ENCODE assay signal across 22 mouse cellular contexts in genomic region chr10:95227590-95227989, GRCm38 (mm10).
DNase-seq lines count a peak whose midpoint lies in the region; ATAC-seq lines count a peak whose summit lies in the region.
"Had no signal": no experiment of that assay in that cellular context is flagged by ENCODE, and none has a peak within 500 bp of the region (broad histone marks: within the 10 kb centered on the region; RNA-seq: fewer than 3 reads in every experiment).

No protein-coding gene starts in this region.

- no peaks in the 10 kb centered on the region for H3K36me3 ChIP-seq in forebrain, embryonic 12.5 days (replicated peaks)
- no peaks in the 10 kb centered on the region for H3K36me3 ChIP-seq in forebrain, embryonic 14.5 days (ENCODE audit: control insufficient read depth, insufficient read depth, low read length)
- no peaks in the 10 kb centered on the region for H3K36me3 ChIP-seq in lung, embryonic 15.5 days
- no peaks in the 10 kb centered on the region for H3K36me3 ChIP-seq in forebrain, embryonic 16.5 days (ENCODE audit: control insufficient read depth, insufficient read depth)
- no peaks in the 10 kb centered on the region for H3K36me3 ChIP-seq in limb, embryonic 12.5 days
- H3K36me3 ChIP-seq in liver, embryonic 12.5 days, result no peaks in the 10 kb centered on the region
- H3K36me3 ChIP-seq: heart, embryonic 10.5 days; hindbrain, embryonic 13.5 days had no signal

- H3K4me1 ChIP-seq in forebrain, embryonic 12.5 days, result peaks cover 9% of the 10 kb centered on the region
- peaks cover 3% of the 10 kb centered on the region; the same call in 1 of the 2 replicates for H3K4me1 ChIP-seq in forebrain, embryonic 14.5 days (ENCODE audit: control insufficient read depth, insufficient read depth, low read length)
- H3K4me1 ChIP-seq in lung, embryonic 15.5 days, result peaks cover 21% of the 10 kb centered on the region
- peaks cover 11% of the 10 kb centered on the region for H3K4me1 ChIP-seq in forebrain, embryonic 16.5 days (replicated peaks; ENCODE audit: control insufficient read depth, insufficient read depth, low read length)
- H3K4me1 ChIP-seq in limb, embryonic 12.5 days (replicated peaks), result peaks cover 32% of the 10 kb centered on the region
- 0 out of 2 replicates have a peak, but pooled peaks cover 4% of the 10 kb centered on the region for H3K4me1 ChIP-seq in liver, embryonic 12.5 days

- DNase-seq in forebrain, embryonic 14.5 days (ENCODE audit: low spot score), result no peak
- no peak for DNase-seq in lung, postnatal 14 days
- DNase-seq in adrenal gland, postnatal 36 days, result no peak
- DNase-seq: adrenal gland, postnatal 25 days; cerebellum, adult 9-10 months; gastrocnemius, postnatal 10 days; heart, postnatal 10 days; kidney, adult 18-20 months; kidney, postnatal 4 days; lung, adult 2 months; retina, postnatal 1 day; right cerebral cortex, postnatal 25 days; thymus, postnatal 25 days had no signal

- no peak for ATAC-seq in forebrain, embryonic 12.5 days (ENCODE audit: low FRiP score)
- ATAC-seq in forebrain, embryonic 14.5 days, result no peak
- ATAC-seq in lung, embryonic 15.5 days (ENCODE audit: borderline replicate concordance, extremely low read depth, low FRiP score, low TSS enrichment), result no peak
- 0 out of 2 replicates have a peak, but pooled peaks have one; percentile 16 for ATAC-seq in forebrain, embryonic 16.5 days
- ATAC-seq in limb, embryonic 12.5 days (ENCODE audit: insufficient number of reproducible peaks, insufficient read depth, low FRiP score, low TSS enrichment, low read depth), result 0 out of 2 replicates have a peak, but pooled peaks have one; percentile 50
- no peak for ATAC-seq in liver, embryonic 12.5 days
- ATAC-seq: inflammation-experienced regulatory T-cells, adult 6 months had no signal

- no peaks in the 10 kb centered on the region for H3K9me3 ChIP-seq in forebrain, embryonic 12.5 days
- H3K9me3 ChIP-seq in forebrain, embryonic 14.5 days (replicated peaks; ENCODE audit: control insufficient read depth, low read length), result no peaks in the 10 kb centered on the region
- no peaks in the 10 kb centered on the region for H3K9me3 ChIP-seq in lung, embryonic 15.5 days
- H3K9me3 ChIP-seq in forebrain, embryonic 16.5 days (ENCODE audit: control insufficient read depth, low read length), result no peaks in the 10 kb centered on the region
- H3K9me3 ChIP-seq in limb, embryonic 12.5 days, result no peaks in the 10 kb centered on the region
- no peaks in the 10 kb centered on the region for H3K9me3 ChIP-seq in liver, embryonic 12.5 days (replicated peaks)
- H3K9me3 ChIP-seq: heart, embryonic 10.5 days; hindbrain, embryonic 13.5 days had no signal

- no peak overlapping the region for H3K27ac ChIP-seq in forebrain, embryonic 12.5 days
- no peak overlapping the region; the same call in 1 of the 2 replicates for H3K27ac ChIP-seq in forebrain, embryonic 14.5 days (ENCODE audit: low read depth, low read length)
- peak overlapping the region; percentile 12; the same call in 1 of the 2 replicates for H3K27ac ChIP-seq in lung, embryonic 15.5 days
- H3K27ac ChIP-seq in forebrain, embryonic 16.5 days (ENCODE audit: low read length), result peak overlapping the region; percentile 46; the same call in 1 of the 2 replicates
- no peak overlapping the region for H3K27ac ChIP-seq in limb, embryonic 12.5 days
- no peak overlapping the region for H3K27ac ChIP-seq in liver, embryonic 12.5 days
- H3K27ac ChIP-seq: heart, embryonic 10.5 days; hindbrain, embryonic 13.5 days; left cerebral cortex, adult 2 months had no signal

- 10% methylated on average over 1 of the region's 1 CpGs for WGBS in forebrain, embryonic 12.5 days
- WGBS in forebrain, embryonic 14.5 days, result 42% methylated on average over 1 of the region's 1 CpGs
- 29% methylated on average over 1 of the region's 1 CpGs for WGBS in lung, embryonic 15.5 days
- WGBS in forebrain, embryonic 16.5 days, result 17% methylated on average over 1 of the region's 1 CpGs
- WGBS in limb, embryonic 12.5 days, result 15% methylated on average over 1 of the region's 1 CpGs
- WGBS in liver, embryonic 12.5 days (ENCODE audit: insufficient replicate concordance), result 33% methylated on average over 1 of the region's 1 CpGs

- no peak overlapping the region for H3K4me3 ChIP-seq in forebrain, embryonic 12.5 days (replicated peaks)
- H3K4me3 ChIP-seq in forebrain, embryonic 14.5 days (ENCODE audit: low read depth, low read length), result no peak overlapping the region
- H3K4me3 ChIP-seq in lung, embryonic 15.5 days, result no peak overlapping the region
- no peak overlapping the region for H3K4me3 ChIP-seq in forebrain, embryonic 16.5 days (replicated peaks; ENCODE audit: low read length)
- no peak overlapping the region for H3K4me3 ChIP-seq in limb, embryonic 12.5 days (replicated peaks)
- no peak overlapping the region for H3K4me3 ChIP-seq in liver, embryonic 12.5 days
- H3K4me3 ChIP-seq: heart, embryonic 10.5 days; hindbrain, embryonic 13.5 days; left cerebral cortex, adult 2 months had no signal

- H3K9ac ChIP-seq in forebrain, embryonic 12.5 days, result 0 out of 2 replicates have a peak overlapping the region, but pooled peaks have one; percentile 17
- no peak overlapping the region for H3K9ac ChIP-seq in forebrain, embryonic 14.5 days (ENCODE audit: low read length)
- no peak overlapping the region for H3K9ac ChIP-seq in lung, embryonic 15.5 days
- H3K9ac ChIP-seq in forebrain, embryonic 16.5 days (replicated peaks; ENCODE audit: low read depth, low read length), result no peak overlapping the region
- H3K9ac ChIP-seq in limb, embryonic 12.5 days (replicated peaks), result no peak overlapping the region; the same call in 1 of the 2 replicates
- no peak overlapping the region for H3K9ac ChIP-seq in liver, embryonic 12.5 days
- H3K9ac ChIP-seq: hindbrain, embryonic 13.5 days had no signal

- H3K27me3 ChIP-seq in forebrain, embryonic 12.5 days, result 0 out of 2 replicates have a peak, but pooled peaks cover 3% of the 10 kb centered on the region
- no peaks in the 10 kb centered on the region for H3K27me3 ChIP-seq in forebrain, embryonic 14.5 days (replicated peaks; ENCODE audit: control insufficient read depth, insufficient read depth, low read length)
- H3K27me3 ChIP-seq in lung, embryonic 15.5 days, result no peaks in the 10 kb centered on the region
- H3K27me3 ChIP-seq in forebrain, embryonic 16.5 days (replicated peaks; ENCODE audit: control insufficient read depth, insufficient read depth, low read length), result no peaks in the 10 kb centered on the region
- H3K27me3 ChIP-seq in limb, embryonic 12.5 days, result no peaks in the 10 kb centered on the region; the same call in 1 of the 2 replicates
- H3K27me3 ChIP-seq in liver, embryonic 12.5 days (replicated peaks), result no peaks in the 10 kb centered on the region
- H3K27me3 ChIP-seq: hindbrain, embryonic 13.5 days had no signal

- H3K4me2 ChIP-seq in forebrain, embryonic 12.5 days, result no peak overlapping the region
- H3K4me2 ChIP-seq in forebrain, embryonic 14.5 days (ENCODE audit: low read length), result no peak overlapping the region
- H3K4me2 ChIP-seq in lung, embryonic 15.5 days, result no peak overlapping the region
- H3K4me2 ChIP-seq in forebrain, embryonic 16.5 days (ENCODE audit: low read length), result no peak overlapping the region
- no peak overlapping the region for H3K4me2 ChIP-seq in limb, embryonic 12.5 days
- no peak overlapping the region for H3K4me2 ChIP-seq in liver, embryonic 12.5 days
- H3K4me2 ChIP-seq: hindbrain, embryonic 13.5 days had no signal

Comparison
In these comparisons a context has a peak if more than half of its experiments do, and no peak if none do; other contexts are left out.
1. ATAC-seq: peak in forebrain, embryonic 16.5 days (single experiment) and limb, embryonic 12.5 days (single experiment); none in forebrain, embryonic 12.5 days (single experiment), forebrain, embryonic 14.5 days (single experiment), lung, embryonic 15.5 days (single experiment) and liver, embryonic 12.5 days (single experiment).
2. H3K27ac ChIP-seq: peak in lung, embryonic 15.5 days (single experiment) and forebrain, embryonic 16.5 days (single experiment); none in forebrain, embryonic 12.5 days (single experiment), forebrain, embryonic 14.5 days (single experiment), limb, embryonic 12.5 days (single experiment) and liver, embryonic 12.5 days (single experiment).